Mouse (Mus musculus): ENCODE measurements at regions not wholly inside any gene's neighbourhood (a gene's known extent, or its start where the extent isn't known, plus 50 kb on each side); places are given as distances from the start of the nearest gene placed in this dataset.
A peak's percentile ranks its signal among the peaks of the same experiment; 100 is the strongest.
"Not testable (repeated sequence)": the region's sequence is repeated elsewhere in the genome, so short reads cannot be mapped to it uniquely, and the experiment has no call there.

- no peaks in the 10 kb centered on the region for H3K4me1 ChIP-seq (replicated peaks)
- H3K9me3 ChIP-seq: no peaks in the 10 kb centered on the region
- no peak overlapping the region for H3K9ac ChIP-seq
- 74% methylated on average over 2 of the region's 2 CpGs for WGBS
- ATAC-seq: no peak
- no peak overlapping the region for H3K4me3 ChIP-seq (replicated peaks)
- H3K27ac ChIP-seq: no peak overlapping the region
- H3K27me3 ChIP-seq (replicated peaks): no peaks in the 10 kb centered on the region
- H3K4me2 ChIP-seq (replicated peaks): no peak overlapping the region
- no peaks in the 10 kb centered on the region for H3K36me3 ChIP-seq
Measured at GRCm38 (mm10) chr8:5384851-5385250, 279.7 kb upstream of the Slc10a2 start.

DNA sequence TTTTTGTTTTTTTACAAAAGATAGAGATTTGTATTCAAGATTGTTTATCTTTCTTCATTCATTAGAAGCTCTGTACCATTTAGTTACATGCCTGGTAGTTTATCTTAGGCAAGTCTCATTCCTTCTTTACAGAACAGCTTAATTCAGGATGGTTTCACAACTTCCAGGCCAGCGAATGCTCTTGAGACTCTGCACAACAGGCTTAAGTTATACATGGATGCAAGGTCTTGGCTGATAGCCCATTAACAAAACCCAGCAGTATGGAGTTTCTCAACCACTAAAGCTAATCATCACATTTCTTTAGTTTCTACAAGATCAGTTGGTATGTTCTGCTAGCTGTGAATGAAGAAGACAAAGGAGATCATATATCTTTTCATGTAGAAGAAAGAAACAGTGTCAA is 272.9 kb upstream of the Slc10a2 start:
- Histone ChIP-seq H3K4me1 (replicated peaks) (no peaks in the 10 kb centered on the region), H3K9me3 (no peaks in the 10 kb centered on the region), H3K4me3 (replicated peaks) (no peak overlapping the region), H3K9ac (no peak overlapping the region), H3K36me3 (no peaks in the 10 kb centered on the region), H3K27me3 (replicated peaks) (no peaks in the 10 kb centered on the region), H3K27ac (no peak overlapping the region), H3K4me2 (replicated peaks) (no peak overlapping the region)
- no peak for ATAC-seq
- 62% methylated on average over 1 of the region's 1 CpGs for WGBS

- Histone ChIP-seq H3K27me3 (replicated peaks) (no peaks in the 10 kb centered on the region), H3K9ac (no peak overlapping the region), H3K4me3 (replicated peaks) (no peak overlapping the region), H3K9me3 (no peaks in the 10 kb centered on the region), H3K4me2 (replicated peaks) (no peak overlapping the region), H3K27ac (no peak overlapping the region), H3K4me1 (replicated peaks) (no peaks in the 10 kb centered on the region), H3K36me3 (no peaks in the 10 kb centered on the region)
- ATAC-seq: no peak
Measured at GRCm38 (mm10) chr8:5339953-5340352, 234.8 kb upstream of the Slc10a2 start.

DNA sequence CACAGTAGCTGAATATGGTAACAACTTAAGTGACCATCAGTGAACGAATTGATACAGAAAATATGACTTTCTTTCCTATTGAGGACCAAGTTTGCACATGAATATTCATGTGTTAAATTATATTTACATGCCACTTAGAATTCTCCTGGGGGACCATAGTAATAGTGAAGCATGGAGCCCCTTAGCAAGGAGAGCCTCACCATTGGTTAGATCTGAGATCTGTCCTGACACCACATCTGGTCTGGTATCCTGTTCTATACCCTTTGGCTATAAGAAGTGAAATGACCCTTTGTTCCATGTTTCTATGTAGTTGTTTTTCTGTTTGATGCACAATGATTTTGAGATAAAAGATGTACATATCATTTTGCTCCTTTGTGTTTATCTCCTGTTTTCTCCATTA is 209.4 kb upstream of the Slc10a2 start:
- H3K36me3 ChIP-seq: no peaks in the 10 kb centered on the region
- no peaks in the 10 kb centered on the region for H3K9me3 ChIP-seq
- WGBS: 81% methylated on average over 1 of the region's 1 CpGs
- no peak for ATAC-seq
- no peaks in the 10 kb centered on the region for H3K27me3 ChIP-seq (replicated peaks)
- no peak overlapping the region for H3K4me3 ChIP-seq (replicated peaks)
- no peak overlapping the region for H3K4me2 ChIP-seq (replicated peaks)
- no peak overlapping the region for H3K9ac ChIP-seq
- H3K4me1 ChIP-seq (replicated peaks): no peaks in the 10 kb centered on the region
- H3K27ac ChIP-seq: no peak overlapping the region

DNA sequence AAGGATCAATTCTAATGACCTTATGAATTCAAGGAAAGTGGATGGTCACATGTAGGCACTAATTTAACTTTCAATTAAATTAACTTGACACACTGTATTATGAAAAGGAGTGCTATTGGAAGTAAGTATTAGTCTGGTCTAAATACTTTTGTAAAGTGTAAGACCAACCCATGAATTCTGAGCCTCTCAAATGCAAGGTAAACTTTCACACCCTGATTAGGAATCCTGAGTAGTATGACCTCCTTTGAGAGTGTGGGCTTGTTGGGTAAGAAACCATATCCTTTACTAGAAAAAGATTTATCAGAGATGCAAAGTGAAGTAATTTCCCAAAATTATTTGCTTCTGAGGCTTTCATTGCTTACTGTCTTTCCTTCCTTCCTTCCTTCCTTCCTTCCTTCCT is 194.8 kb upstream of the Slc10a2 start:
- H3K36me3 ChIP-seq: no peaks in the 10 kb centered on the region
- no peaks in the 10 kb centered on the region for H3K4me1 ChIP-seq (replicated peaks)

DNA sequence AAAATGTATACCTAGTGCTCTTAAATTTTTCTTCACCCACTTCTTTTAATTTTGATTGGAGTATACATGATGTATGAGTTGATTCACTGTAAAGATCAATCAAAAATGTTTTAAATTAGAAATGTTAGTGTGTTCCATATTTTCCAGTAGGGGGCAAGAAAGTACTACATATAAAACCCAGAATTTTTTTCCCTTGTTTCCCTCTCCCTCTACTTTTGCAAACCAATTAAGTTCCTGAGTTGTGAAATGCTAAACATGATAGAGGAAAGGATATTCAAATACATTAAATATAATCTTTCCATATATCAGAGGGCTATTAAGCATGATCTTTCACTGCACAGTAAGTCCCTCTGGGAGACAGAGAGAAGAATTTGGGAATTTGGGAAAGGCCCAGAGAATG is 192.0 kb upstream of the Slc10a2 start:
- H3K36me3 ChIP-seq: no peaks in the 10 kb centered on the region
- H3K27me3 ChIP-seq (replicated peaks): no peaks in the 10 kb centered on the region
- no peak overlapping the region for H3K4me3 ChIP-seq (replicated peaks)
- H3K9ac ChIP-seq: no peak overlapping the region
- no peak overlapping the region for H3K4me2 ChIP-seq (replicated peaks)
- no peaks in the 10 kb centered on the region for H3K4me1 ChIP-seq (replicated peaks)
- H3K9me3 ChIP-seq: no peaks in the 10 kb centered on the region
- H3K27ac ChIP-seq: no peak overlapping the region
- ATAC-seq: no peak

More for the DNA sequence above, 194.8 kb upstream of the Slc10a2 start:
- no peak for ATAC-seq
- no peak overlapping the region for H3K4me2 ChIP-seq (replicated peaks)
- no peak overlapping the region for H3K27ac ChIP-seq
- no peak overlapping the region for H3K9ac ChIP-seq
- no peaks in the 10 kb centered on the region for H3K9me3 ChIP-seq
- no peaks in the 10 kb centered on the region for H3K27me3 ChIP-seq (replicated peaks)
- H3K4me3 ChIP-seq (replicated peaks): no peak overlapping the region

DNA sequence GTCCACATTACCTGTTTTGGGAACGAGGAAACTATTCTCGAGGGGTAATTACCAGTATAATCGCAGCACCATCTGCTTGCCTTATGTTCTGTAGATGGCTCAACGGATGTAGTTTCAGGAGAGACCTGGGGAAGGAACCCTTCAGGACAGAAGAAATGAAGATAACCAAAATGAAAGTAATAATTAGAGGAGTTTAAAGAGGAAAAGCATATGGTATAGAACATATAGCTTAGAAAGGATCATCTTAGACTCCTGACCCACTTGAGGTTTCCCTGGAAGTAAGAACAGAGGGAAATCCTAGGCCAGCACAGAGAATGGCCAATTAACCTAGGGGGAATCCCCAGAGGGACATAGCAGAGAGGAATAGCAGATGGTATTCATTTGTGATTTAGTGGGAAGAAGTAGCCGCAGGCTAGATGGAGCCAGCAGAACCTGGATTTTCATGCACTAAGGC is 180.6 kb upstream of the Slc10a2 start:
- H3K4me3 ChIP-seq (replicated peaks): no peak overlapping the region
- H3K36me3 ChIP-seq: no peaks in the 10 kb centered on the region
- no peak overlapping the region for H3K9ac ChIP-seq
- no peaks in the 10 kb centered on the region for H3K9me3 ChIP-seq
- WGBS: 76% methylated on average over 5 of the region's 5 CpGs
- no peaks in the 10 kb centered on the region for H3K4me1 ChIP-seq (replicated peaks)
- H3K4me2 ChIP-seq (replicated peaks): no peak overlapping the region
- H3K27me3 ChIP-seq (replicated peaks): no peaks in the 10 kb centered on the region
- H3K27ac ChIP-seq: 0 out of 2 replicates have a peak overlapping the region, but pooled peaks have one; percentile 14
- no peak for ATAC-seq

DNA sequence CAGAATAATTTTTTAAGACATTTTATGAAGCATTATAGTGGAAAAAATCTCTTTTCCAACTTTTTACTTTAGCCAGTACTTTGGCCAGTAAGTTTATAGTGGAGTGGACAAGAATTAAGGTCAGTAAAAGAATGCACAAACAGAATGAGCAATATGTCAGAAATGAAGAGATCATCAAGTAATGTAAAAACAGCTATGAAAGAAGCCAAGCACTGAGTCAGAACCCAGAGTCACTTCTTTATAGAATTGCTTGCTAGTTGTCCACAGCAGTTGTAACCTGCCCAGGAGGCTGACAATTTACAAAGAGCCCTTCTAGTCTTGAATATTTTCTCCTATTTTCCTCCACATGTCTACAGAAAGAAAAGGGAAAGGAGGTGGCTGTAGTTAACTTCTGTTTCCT is 178.6 kb upstream of the Slc10a2 start:
- Histone ChIP-seq H3K4me1 (replicated peaks) (no peaks in the 10 kb centered on the region), H3K4me3 (replicated peaks) (no peak overlapping the region), H3K27me3 (replicated peaks) (no peaks in the 10 kb centered on the region), H3K4me2 (replicated peaks) (no peak overlapping the region), H3K9ac (no peak overlapping the region), H3K27ac (no peak overlapping the region), H3K36me3 (no peaks in the 10 kb centered on the region), H3K9me3 (no peaks in the 10 kb centered on the region)
- no peak for ATAC-seq

GRCm38 (mm10) chr8:5262316-5262715 is 157.2 kb upstream of the Slc10a2 start:
- H3K9ac ChIP-seq: no peak overlapping the region
- ATAC-seq: no peak

DNA sequence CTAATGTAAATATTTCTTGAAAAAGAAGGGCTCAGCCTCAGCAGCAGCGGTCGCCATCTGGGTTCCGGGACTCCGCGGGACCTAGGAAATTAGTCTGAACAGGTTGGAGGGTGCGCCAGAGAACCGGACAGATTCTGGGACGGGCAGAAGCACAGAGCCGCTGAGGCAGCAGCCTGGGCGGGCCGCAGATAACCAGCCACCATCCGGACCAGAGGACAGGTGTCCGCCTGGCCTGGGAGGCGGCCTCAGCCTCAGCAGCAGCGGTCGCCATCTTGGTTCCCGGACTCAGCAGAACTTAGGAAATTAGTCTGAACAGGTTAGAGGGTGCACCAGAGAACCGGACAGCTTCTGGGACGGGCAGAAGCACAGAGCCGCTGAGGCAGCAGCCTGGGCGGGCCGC is 136.7 kb upstream of the Slc10a2 start:
- not testable (repeated sequence) for H3K4me2 ChIP-seq (replicated peaks); H3K9ac ChIP-seq; H3K27me3 ChIP-seq (replicated peaks); H3K9me3 ChIP-seq; H3K27ac ChIP-seq; H3K4me1 ChIP-seq (replicated peaks); H3K36me3 ChIP-seq; H3K4me3 ChIP-seq (replicated peaks); ATAC-seq
- 94% methylated on average over 22 of the region's 22 CpGs for WGBS

More at GRCm38 (mm10) chr8:5262316-5262715, 157.2 kb upstream of the Slc10a2 start:
- no peaks in the 10 kb centered on the region for H3K27me3 ChIP-seq (replicated peaks)
- no peaks in the 10 kb centered on the region for H3K4me1 ChIP-seq (replicated peaks)
- H3K9me3 ChIP-seq: no peaks in the 10 kb centered on the region
- no peak overlapping the region for H3K4me2 ChIP-seq (replicated peaks)
- H3K36me3 ChIP-seq: no peaks in the 10 kb centered on the region
- H3K27ac ChIP-seq: no peak overlapping the region
- H3K4me3 ChIP-seq (replicated peaks): no peak overlapping the region
- 66% methylated on average over 1 of the region's 1 CpGs for WGBS

Measured in intestine, embryonic 15.5 days (tissue).